Mouse (Mus musculus): ENCODE measurements around the gene Stoml1. TPM values are rescaled to one million over a fixed set of nuclear protein-coding genes. Genes with fewer than 3 reads are reported as not detected.
"Not testable (repeated sequence)": the region's sequence is repeated elsewhere in the genome, so short reads cannot be mapped to it uniquely, and the experiment has no call there.

Gene Stoml1
- polyA plus RNA-seq, 1 experiment from 2014 or later = 45.8 TPM

- ChIA-PET POLR2A (no interaction called here), CTCF (interaction anchor here (0.8 to 1.8 kb wide), 3 partner anchors 9 to 15 kb away, joined by 3 to 6 read pairs (median 4); partner anchors contain the start of gene Pml)
- TF ChIP-seq CTCF (IDR thresholded peaks at IDR 0.05) = no peak
- H3K27me3 ChIP-seq = no peaks in the 10 kb centered on the region
- in situ Hi-C loops (cut with MboI; ENCODE audit: low pct_unique_long_range_greater_than_20kb) = no loop called here
- DNase-seq (ENCODE audit: low read depth, low spot score) = no peak
- ATAC-seq = no peak
Measured at GRCm38 (mm10) chr9:58234502-58235015, 18.4 kb upstream of the Stoml1 start.

GRCm38 (mm10) chr9:58241780-58242485 is 11.0 kb upstream of the Stoml1 start:
- POLR2A ChIA-PET = no interaction called here
- CTCF ChIA-PET = interaction anchor here (0.7 to 1.5 kb wide), 7 partner anchors 10 to 41 kb away, joined by 3 to 6 read pairs (median 3); partner anchors contain the start of gene Stoml1
- no peaks in the 10 kb centered on the region for H3K27me3 ChIP-seq
- in situ Hi-C loops (cut with MboI; ENCODE audit: low pct_unique_long_range_greater_than_20kb) = no loop called here
- no peak for TF ChIP-seq CTCF (IDR thresholded peaks at IDR 0.05)
- no peak for DNase-seq (ENCODE audit: low read depth, low spot score)
- no peak for ATAC-seq

GRCm38 (mm10) chr9:58242696-58243095 is 10.3 kb upstream of the Stoml1 start:
- ChIA-PET POLR2A (interaction anchor here (1.2 kb wide), 1 partner anchor 49 kb away, joined by 3 read pairs; no protein-coding TSS in a partner anchor), CTCF (interaction anchor here (0.7 to 1.5 kb wide), 5 partner anchors 10 to 38 kb away, joined by 3 to 6 read pairs (median 3); partner anchors contain the start of gene Stoml1)
- TF ChIP-seq CTCF (IDR thresholded peaks at IDR 0.05) = no peak
- in situ Hi-C loops (cut with MboI; ENCODE audit: low pct_unique_long_range_greater_than_20kb) = no loop called here
- H3K27me3 ChIP-seq = no peaks in the 10 kb centered on the region
- ATAC-seq (no peak), DNase-seq (ENCODE audit: low read depth, low spot score) (no peak)

GRCm38 (mm10) chr9:58243696-58244095 is 9.3 kb upstream of the Stoml1 start:
- ATAC-seq = no peak
- ChIA-PET POLR2A (interaction anchor here (1.2 kb wide), 1 partner anchor 48 kb away, joined by 3 read pairs; no protein-coding TSS in a partner anchor), CTCF (interaction anchor here (1.1 to 1.4 kb wide), 4 partner anchors 9 to 205 kb away, joined by 3 to 5 read pairs (median 4); partner anchors contain the start of gene Stoml1)
- no peak for DNase-seq (ENCODE audit: low read depth, low spot score)
- H3K27me3 ChIP-seq = no peaks in the 10 kb centered on the region
- in situ Hi-C loops (cut with MboI; ENCODE audit: low pct_unique_long_range_greater_than_20kb) = no loop called here
- no peak for TF ChIP-seq CTCF (IDR thresholded peaks at IDR 0.05)

- no peak for ATAC-seq
- in situ Hi-C loops (cut with MboI; ENCODE audit: low pct_unique_long_range_greater_than_20kb) = no loop called here
- no peak for DNase-seq (ENCODE audit: low read depth, low spot score)
- POLR2A ChIA-PET = no interaction called here
- CTCF ChIA-PET = interaction anchor here (1.1 to 4.0 kb wide), 5 partner anchors 21 to 207 kb away, joined by 4 to 23 read pairs (median 15); no protein-coding TSS in a partner anchor
- no peaks in the 10 kb centered on the region for H3K27me3 ChIP-seq
- no peak for TF ChIP-seq CTCF (IDR thresholded peaks at IDR 0.05)
Measured at GRCm38 (mm10) chr9:58246083-58246591, 6.8 kb upstream of the Stoml1 start.

DNA sequence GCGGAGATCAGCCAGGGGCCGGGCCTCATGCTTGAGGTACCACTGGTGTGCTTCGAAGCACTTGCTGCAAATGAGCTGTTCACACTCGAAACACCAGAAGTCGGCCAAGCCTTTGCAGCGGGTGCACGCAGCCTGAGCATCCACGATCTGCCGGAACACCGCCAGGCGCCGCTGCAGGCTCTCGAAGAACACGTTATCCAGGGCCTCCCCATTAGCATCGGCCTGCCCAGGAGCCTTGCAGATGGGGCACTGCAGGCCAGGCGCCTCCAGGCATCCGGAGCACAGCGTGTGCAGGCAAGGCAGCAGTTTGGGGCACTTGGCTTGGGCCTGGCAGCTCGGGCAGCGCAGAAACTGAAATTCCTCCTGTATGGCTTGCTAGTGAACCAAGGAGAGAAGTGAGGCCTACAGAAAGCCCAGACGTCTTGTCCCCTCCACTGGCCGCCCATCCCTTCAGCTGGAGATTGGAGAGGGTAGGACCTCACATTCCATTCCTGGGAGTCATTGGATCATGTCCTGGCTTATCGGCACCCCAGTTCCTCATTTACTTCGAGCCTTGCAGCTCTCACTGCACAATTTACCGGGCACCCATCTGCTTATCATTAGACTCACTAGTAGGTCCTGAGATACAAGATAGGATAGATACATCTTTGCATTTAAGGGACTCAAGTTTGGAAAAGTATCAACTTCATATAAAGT is 5.8 kb upstream of the Stoml1 start:
- in situ Hi-C loops (cut with MboI; ENCODE audit: low pct_unique_long_range_greater_than_20kb) = no loop called here
- CTCF ChIA-PET = interaction anchor here (0.8 to 4.0 kb wide), 9 partner anchors 11 to 208 kb away, joined by 3 to 23 read pairs (median 5); no protein-coding TSS in a partner anchor
- TF ChIP-seq CTCF (IDR thresholded peaks at IDR 0.05) = peak; percentile 98
- ATAC-seq = peak; percentile 77
- DNase-seq (ENCODE audit: low read depth, low spot score) = no peak
- POLR2A ChIA-PET = interaction anchor here (0.9 kb wide), 1 partner anchor 20 kb away, joined by 4 read pairs; no protein-coding TSS in a partner anchor
- no peaks in the 10 kb centered on the region for H3K27me3 ChIP-seq

- in situ Hi-C loops (cut with MboI; ENCODE audit: low pct_unique_long_range_greater_than_20kb) = no loop called here
- H3K27me3 ChIP-seq = no peaks in the 10 kb centered on the region
- DNase-seq (ENCODE audit: low read depth, low spot score) (no peak), ATAC-seq (no peak)
- ChIA-PET CTCF (interaction anchor here (1.0 to 4.0 kb wide), 6 partner anchors 14 to 33 kb away, joined by 3 to 23 read pairs (median 10); no protein-coding TSS in a partner anchor), POLR2A (interaction anchor here (0.7 to 1.4 kb wide), 2 partner anchors 8 to 26 kb away, joined by 3 read pairs; no protein-coding TSS in a partner anchor)
- TF ChIP-seq CTCF (IDR thresholded peaks at IDR 0.05) = no peak
Measured at GRCm38 (mm10) chr9:58248746-58249413, 4.1 kb upstream of the Stoml1 start.

DNA sequence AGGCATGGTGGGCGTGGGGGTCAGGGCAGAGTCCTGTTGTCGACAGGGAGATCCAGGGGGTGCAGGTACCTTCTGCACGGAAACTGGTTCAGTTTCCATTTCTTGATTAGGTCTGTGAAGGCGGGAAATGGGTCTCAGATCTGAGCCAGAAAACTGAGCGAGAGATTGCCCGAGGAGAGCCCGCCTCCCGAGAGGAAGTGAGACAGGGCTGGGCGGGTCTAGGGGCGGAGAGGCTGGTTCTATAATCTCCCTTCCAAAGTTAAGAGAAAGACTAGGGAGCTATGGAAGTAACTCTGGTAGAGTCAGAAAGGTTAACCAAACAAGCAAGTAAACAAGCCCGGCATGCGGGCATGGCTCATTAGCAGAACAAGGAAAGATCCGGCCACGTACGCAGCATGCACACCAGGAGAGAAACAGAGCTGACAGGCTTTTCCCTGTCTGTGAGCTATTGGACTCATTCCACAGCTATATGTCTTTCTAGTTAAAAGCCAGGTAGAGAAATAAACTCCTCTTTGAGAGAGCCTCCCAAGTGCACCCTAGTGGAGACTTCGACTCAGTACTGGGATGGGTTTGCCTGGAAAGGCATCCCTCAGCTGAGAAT is 3.3 kb upstream of the Stoml1 start, which contains the start of gene Pml:
Gene Pml, minus strand, starts transcription at position 195 of the 601 bp plus-strand sequence.
- CTCF ChIA-PET = interaction anchor here (0.6 to 1.9 kb wide), 5 partner anchors 15 to 34 kb away, joined by 3 to 7 read pairs (median 4); no protein-coding TSS in a partner anchor
- peak; percentile 59 for TF ChIP-seq CTCF (IDR thresholded peaks at IDR 0.05)
- POLR2A ChIA-PET = no interaction called here
- DNase-seq (ENCODE audit: low read depth, low spot score) (no peak), ATAC-seq (no peak)
- in situ Hi-C loops (cut with MboI; ENCODE audit: low pct_unique_long_range_greater_than_20kb) = no loop called here
- H3K27me3 ChIP-seq = no peaks in the 10 kb centered on the region

DNA sequence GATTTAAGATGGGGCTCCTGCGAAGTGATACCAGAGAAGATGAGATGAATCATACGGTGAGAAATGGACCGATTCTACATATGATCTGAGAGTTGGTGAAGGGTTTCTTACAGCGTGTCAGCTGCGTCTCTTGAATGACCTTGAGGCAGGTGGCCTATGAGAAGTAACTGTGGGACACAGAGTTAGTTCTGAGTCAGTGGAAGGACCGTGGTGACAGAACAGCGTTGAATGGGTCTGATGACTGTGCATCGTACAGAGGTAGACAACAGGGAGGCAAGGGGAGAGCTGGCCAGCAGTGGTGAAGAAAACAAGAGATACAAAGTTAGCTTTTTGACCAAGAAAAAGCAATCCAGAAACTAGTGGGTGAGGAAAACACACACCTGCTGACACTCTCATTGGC is 2.6 kb upstream of the Stoml1 start:
- no peak for TF ChIP-seq CTCF (IDR thresholded peaks at IDR 0.05)
- ChIA-PET CTCF (interaction anchor here (1.0 to 1.9 kb wide), 4 partner anchors 16 to 35 kb away, joined by 3 to 7 read pairs (median 5); no protein-coding TSS in a partner anchor), POLR2A (no interaction called here)
- no peak for ATAC-seq
- no peak for DNase-seq (ENCODE audit: low read depth, low spot score)
- in situ Hi-C loops (cut with MboI; ENCODE audit: low pct_unique_long_range_greater_than_20kb) = no loop called here
- no peaks in the 10 kb centered on the region for H3K27me3 ChIP-seq

DNA sequence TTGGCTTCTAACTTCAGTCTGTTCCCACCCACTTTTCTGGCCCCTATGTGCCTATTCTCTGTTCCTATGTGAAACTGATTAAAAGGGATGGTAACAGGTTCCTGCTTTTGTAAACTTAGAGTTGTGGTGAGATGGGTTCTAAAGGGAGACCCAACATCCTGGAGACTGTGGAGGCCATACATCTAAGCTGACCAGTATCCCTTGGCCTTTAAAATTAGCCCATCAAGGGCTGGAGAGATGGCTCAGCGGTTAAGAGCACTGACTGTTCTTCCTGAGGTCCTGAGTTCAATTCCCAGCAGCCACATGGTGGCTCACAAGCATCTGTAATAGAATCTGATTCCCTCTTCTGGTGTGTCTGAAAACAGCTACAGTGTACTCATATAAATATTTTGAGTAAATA is 2.2 kb upstream of the Stoml1 start:
- in situ Hi-C loops (cut with MboI; ENCODE audit: low pct_unique_long_range_greater_than_20kb); H3K27me3 ChIP-seq; ATAC-seq; POLR2A ChIA-PET; DNase-seq (ENCODE audit: low read depth, low spot score): not testable (repeated sequence)
- CTCF ChIA-PET = interaction anchor here (1.6 kb wide), 1 partner anchor 25 kb away, joined by 7 read pairs; no protein-coding TSS in a partner anchor

- in situ Hi-C loops (cut with MboI; ENCODE audit: low pct_unique_long_range_greater_than_20kb); DNase-seq (ENCODE audit: low read depth, low spot score); H3K27me3 ChIP-seq; ATAC-seq: not testable (repeated sequence)
- CTCF ChIA-PET = interaction anchor here (0.8 to 1.9 kb wide), 4 partner anchors 12 to 22 kb away, joined by 3 to 6 read pairs (median 4); no protein-coding TSS in a partner anchor
- POLR2A ChIA-PET = interaction anchor here (0.9 to 1.1 kb wide), 4 partner anchors 9 to 64 kb away, joined by 3 read pairs; no protein-coding TSS in a partner anchor
Measured at GRCm38 (mm10) chr9:58253805-58254122, 800 bp downstream of the Stoml1 start.
